Mouse (Mus musculus) layer of hippocampus, postnatal 25 days (tissue): Measurements from ENCODE around the gene Atcay. TPM values are rescaled to one million over a fixed set of nuclear protein-coding genes. Genes with fewer than 3 reads are reported as not detected.
"Not testable (repeated sequence)": the region's sequence is repeated elsewhere in the genome, so short reads cannot be mapped to it uniquely, and the experiment has no call there.

Experiments used
- DNase-seq, 2 experiments: peaks; one replicate each; pipeline ENCODE4 v3.0.0; 2022; ENCODE audit warnings: mixed read lengths in 2 of 2, low spot score in 1 of 2; ENCODE audit errors: extremely low spot score in 1 of 2
- total RNA-seq, 2 experiments: library from RNA; stranded (reverse); gene quantifications; 2 replicates each; pipeline ENCODE4 v1.2.3; 2021

Atcay gene
- total RNA-seq, 2 experiments from 2014 or later = 154 to 155 TPM

GRCm38 (mm10) chr10:81244595-81244994, 14.0 kb upstream of the Atcay start:
- DNase-seq = peak; percentile 75 to 91

- DNase-seq = no peak
Observed at GRCm38 (mm10) chr10:81244146-81244545, 13.5 kb upstream of the Atcay start.

- peak in 1 of 2 experiments; percentile 5 for DNase-seq
Observed at GRCm38 (mm10) chr10:81242021-81242420, 11.4 kb upstream of the Atcay start.

GRCm38 (mm10) chr10:81240876-81241275, 10.2 kb upstream of the Atcay start:
- DNase-seq = peak in 1 of 2 experiments; percentile 84

GRCm38 (mm10) chr10:81238618-81239017, 8.0 kb upstream of the Atcay start:
- DNase-seq = no peak

GRCm38 (mm10) chr10:81236471-81237268, 6.0 kb upstream of the Atcay start:
- no peak for DNase-seq

- DNase-seq = no peak
Observed at GRCm38 (mm10) chr10:81234206-81234605, 3.6 kb upstream of the Atcay start.

GRCm38 (mm10) chr10:81233226-81233585, 2.6 kb upstream of the Atcay start:
- no peak for DNase-seq

- peak; percentile 83 to 84 for DNase-seq
Observed at GRCm38 (mm10) chr10:81232580-81233225, 2.1 kb upstream of the Atcay start, which contains the start of gene Zfr2. Gene Zfr2, plus strand, starts transcription at chr10:81233155.

- no peak for DNase-seq
Observed at GRCm38 (mm10) chr10:81231436-81231835, 803 bp upstream of the Atcay start.

- DNase-seq = no peak
Observed at GRCm38 (mm10) chr10:81229735-81230437, 747 bp downstream of the Atcay start.

- DNase-seq = not testable (repeated sequence)
Observed at GRCm38 (mm10) chr10:81223731-81224130, 6.9 kb downstream of the Atcay start.

- DNase-seq = no peak
Observed at GRCm38 (mm10) chr10:81221402-81222015, 9.1 kb downstream of the Atcay start.

- peak in 1 of 2 experiments; percentile 67 for DNase-seq
Observed at GRCm38 (mm10) chr10:81217964-81218363, 12.7 kb downstream of the Atcay start.

- DNase-seq = not testable (repeated sequence)
Observed at GRCm38 (mm10) chr10:81217267-81217666, 13.4 kb downstream of the Atcay start.

GRCm38 (mm10) chr10:81216810-81217209, 13.8 kb downstream of the Atcay start:
- DNase-seq = no peak

GRCm38 (mm10) chr10:81216260-81216659, 14.4 kb downstream of the Atcay start:
- DNase-seq = no peak

GRCm38 (mm10) chr10:81210154-81210553, 20.5 kb downstream of the Atcay start:
- no peak for DNase-seq

- DNase-seq = no peak
Observed at GRCm38 (mm10) chr10:81204137-81204536, 26.5 kb downstream of the Atcay start.

- no peak for DNase-seq
Observed at GRCm38 (mm10) chr10:81202978-81203720, 27.5 kb downstream of the Atcay start.
